Mouse (Mus musculus): Measurements from ENCODE around the gene Rp9. TPM values are rescaled to one million over a fixed set of nuclear protein-coding genes. Genes with fewer than 3 reads are reported as not detected.
"Not testable (repeated sequence)": the region's sequence is repeated elsewhere in the genome, so short reads cannot be mapped to it uniquely, and the experiment has no call there.

The Rp9 gene
- total RNA-seq, 1 experiment from 2014 or later, result 37.6 TPM

GRCm38 (mm10) chr9:22461946-22462345, 7.6 kb downstream of the Rp9 start:
- peak; percentile 65 for DNase-seq

- peak; percentile 33 for DNase-seq
These were observed 12.3 kb downstream of the Rp9 start for GRCm38 (mm10) chr9:22457142-22457835.

GRCm38 (mm10) chr9:22455041-22455440, 14.5 kb downstream of the Rp9 start:
- DNase-seq, result no peak

- not testable (repeated sequence) for DNase-seq
These were observed 15.6 kb downstream of the Rp9 start, which contains the start of gene Gm17545 for GRCm38 (mm10) chr9:22453990-22454389. TSS of gene Gm17545 (plus strand) at chr9:22454290.

DNA sequence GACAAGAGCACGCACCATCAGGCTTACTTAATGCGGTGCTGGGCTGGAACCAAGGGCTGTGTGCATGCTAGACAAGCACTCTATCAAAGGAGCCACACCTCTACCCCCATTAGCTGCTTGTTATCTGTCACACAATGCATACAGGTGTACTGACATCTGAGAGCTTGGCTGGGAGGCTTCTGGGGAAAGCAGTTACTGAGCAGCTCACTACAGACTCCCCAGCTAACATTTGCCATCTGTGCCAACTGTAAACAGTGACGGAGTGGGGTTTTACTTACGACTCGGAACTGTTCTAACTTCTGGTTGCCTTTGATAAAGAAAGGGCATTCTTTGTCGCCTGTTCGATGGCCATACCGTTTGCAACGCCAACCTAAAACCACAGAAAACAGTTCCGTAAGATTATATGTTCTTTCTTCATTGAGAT, 16.0 kb downstream of the Rp9 start:
- no peak for DNase-seq

- no peak for DNase-seq
These were observed 16.8 kb downstream of the Rp9 start for GRCm38 (mm10) chr9:22452697-22453096.

DNA sequence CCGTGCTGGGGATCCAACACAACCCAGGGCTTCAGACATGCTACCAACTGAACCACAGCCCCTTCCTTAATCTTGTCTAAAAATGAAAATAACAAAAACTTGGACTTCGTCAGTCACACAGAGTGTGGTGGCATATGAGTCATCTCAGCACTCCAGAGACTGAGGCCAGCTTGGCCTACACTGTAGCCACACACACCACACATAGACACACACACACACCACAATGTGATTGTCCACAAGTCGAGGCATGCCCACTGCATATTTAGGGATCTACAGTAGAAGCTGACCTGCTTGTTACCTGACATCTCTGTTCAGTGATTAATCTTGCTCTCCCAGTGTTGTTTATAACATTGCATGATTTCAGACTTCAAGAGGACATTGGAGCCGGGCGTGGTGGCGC, 20.3 kb downstream of the Rp9 start:
- no peak for DNase-seq

DNA sequence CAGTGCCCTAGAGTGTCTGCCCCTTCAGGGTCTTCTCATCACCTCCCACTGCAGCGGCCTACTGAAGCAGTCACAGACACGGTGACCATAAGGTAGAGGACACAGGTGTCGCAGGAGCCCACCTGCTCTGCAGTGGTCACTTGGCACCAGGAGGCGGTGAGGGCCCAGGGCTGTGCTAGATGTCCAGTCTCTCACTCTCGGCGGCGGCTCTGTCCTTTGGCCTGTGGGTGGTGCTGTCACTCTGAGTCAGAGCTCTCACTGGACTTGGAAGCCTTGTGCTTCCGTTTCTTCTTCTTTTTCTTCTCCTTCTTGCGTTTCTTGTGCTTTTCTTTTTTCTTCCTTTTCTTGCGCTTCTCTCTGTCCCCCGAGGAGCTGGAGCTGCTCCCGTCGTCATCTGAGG, 21.1 kb downstream of the Rp9 start:
- peak; percentile 32 for DNase-seq

DNA sequence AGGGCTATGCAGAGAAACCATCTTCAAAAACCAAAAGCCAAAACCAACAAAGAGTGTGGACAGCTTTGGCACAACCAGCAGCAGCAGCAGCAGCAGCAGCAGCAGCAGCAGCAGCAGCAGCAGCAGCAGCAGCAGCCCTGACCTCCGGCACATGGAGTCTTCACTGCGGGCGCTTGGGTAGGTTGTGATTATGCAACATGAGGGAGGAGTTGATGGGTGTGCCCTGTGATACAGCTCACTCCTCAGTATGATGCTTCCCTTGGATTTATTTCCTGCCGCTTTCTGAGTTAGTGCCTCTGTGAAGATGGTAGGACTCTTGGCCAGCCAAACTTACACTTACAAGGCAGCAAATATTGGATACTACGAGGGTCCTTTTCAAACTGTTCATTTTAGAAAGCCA, 22.3 kb downstream of the Rp9 start:
- peak; percentile 32 for DNase-seq

DNA sequence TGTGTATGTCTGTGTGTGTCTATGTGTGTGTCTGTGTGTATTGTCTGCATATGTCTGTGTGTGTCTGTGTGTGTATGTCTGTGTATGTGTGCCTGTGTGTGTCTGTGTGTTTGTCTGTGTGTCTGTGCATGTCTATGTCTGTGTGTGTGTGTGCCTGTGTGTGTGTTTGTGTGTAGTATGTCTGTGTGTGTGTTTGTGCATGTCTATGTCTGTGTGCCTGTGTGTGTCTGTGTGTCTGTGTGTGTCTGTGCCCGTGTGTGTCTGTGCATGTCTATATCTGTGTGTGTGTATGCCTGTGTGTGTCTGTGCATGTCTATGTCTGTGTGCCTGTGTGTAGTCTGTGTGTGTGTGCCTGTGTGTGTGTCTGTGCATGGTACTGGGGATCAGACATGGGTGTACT, 24.4 kb downstream of the Rp9 start:
- DNase-seq, result no peak

DNA sequence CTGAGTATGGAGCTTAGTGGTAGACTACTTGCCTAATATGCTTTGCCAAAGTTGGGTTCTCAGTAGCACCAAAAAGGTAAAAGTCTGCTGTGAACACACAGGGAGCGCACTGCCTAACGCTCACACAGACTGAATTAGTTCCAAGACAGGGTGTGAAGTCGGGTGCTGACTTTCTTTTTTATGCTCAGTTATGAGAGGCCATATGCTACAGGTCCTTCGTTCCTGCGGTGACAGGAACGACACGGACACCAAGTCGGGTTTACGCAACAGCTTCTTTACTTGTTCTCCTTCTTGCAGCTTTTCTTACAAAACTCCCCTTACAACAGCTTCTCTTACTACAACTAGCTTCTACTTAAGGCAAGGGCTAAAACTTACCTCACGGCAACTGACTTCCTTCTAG, 26.4 kb downstream of the Rp9 start:
- DNase-seq, result no peak

- DNase-seq, result no peak
These were observed 30.7 kb downstream of the Rp9 start for GRCm38 (mm10) chr9:22438826-22439225.

GRCm38 (mm10) chr9:22434101-22434500, 35.4 kb downstream of the Rp9 start:
- no peak for DNase-seq

GRCm38 (mm10) chr9:22433221-22433620, 36.3 kb downstream of the Rp9 start:
- no peak for DNase-seq

DNA sequence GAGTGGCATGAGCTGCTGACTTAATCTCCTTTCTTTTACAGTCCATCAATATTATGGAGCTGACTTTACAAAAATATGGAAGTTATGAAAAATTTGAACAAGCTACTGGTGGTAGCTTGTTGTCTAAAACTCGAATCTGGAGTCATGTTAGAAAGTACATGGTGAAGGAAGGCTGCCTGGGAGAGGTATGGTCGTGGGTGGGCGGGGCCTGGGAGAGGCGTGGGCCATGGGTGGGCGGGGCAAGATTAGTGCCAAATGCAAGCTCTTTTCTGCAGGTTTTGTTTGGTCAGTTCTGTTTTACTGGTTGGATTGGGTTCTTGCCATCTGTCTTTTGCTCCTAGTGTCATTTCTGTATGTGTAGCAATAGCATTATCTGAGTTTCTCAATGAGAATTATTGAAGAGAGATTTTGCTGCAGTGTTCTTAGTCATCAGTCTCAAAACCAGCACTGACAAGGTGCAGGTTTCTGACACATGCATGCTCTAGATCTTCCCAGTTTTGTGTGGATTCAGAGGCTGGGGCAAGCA, 39.2 kb downstream of the Rp9 start:
- DNase-seq, result no peak

DNA sequence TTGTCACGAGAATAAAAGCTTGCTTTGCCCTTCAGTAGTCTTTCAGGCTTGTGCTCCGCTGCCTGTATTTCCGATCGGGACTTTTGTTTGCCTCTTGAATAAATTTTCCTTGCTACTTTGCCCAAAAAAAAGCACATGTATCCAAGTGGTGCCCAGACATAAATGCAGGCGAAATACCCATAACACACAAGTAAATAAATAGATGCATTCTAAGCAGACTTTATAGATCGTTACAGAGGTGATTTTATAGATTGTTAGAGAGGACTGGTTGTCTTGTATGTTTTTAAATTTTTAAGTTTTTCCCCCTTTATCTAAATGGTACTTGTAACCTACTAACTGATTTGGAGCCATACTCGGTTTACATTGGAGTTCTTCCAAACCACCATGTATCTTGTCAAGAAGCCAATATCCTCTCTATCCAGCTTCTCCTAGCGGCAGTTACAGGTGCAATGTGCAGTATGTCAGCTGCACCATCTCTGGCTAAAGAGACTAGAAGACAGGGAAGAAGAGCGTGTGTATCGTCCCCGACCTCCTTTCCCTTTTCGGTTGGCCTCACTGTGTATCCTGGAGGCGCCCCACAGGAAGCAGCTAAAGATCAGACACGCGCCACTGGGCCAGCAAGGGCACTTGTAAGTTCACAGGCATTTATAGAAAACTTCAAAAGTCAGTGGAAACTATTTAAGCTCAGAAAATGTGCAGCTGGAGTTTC, 39.9 kb downstream of the Rp9 start:
- no peak for DNase-seq

GRCm38 (mm10) chr9:22428666-22429410, 40.7 kb downstream of the Rp9 start:
- no peak for DNase-seq

GRCm38 (mm10) chr9:22428028-22428665, 41.4 kb downstream of the Rp9 start:
- DNase-seq, result no peak

DNA sequence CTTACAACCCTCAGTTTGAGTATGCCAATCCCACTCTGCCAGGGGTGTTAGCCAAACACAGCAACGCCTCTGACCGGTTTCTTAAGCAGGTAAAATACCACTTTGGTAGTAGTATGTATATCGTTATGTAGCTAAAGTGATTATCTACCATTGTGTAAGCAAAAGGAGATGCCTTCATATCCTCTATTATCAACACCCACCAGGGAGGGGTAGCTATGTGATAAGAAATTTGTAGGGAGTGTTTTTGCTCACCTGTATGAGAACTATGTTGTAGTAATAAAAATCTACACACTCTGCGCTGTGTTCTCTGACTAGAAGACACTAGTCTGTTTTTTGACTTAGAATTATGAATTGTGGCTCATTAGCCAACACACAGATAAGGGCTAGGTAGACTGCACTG, 44.8 kb downstream of the Rp9 start:
- DNase-seq, result no peak

DNA sequence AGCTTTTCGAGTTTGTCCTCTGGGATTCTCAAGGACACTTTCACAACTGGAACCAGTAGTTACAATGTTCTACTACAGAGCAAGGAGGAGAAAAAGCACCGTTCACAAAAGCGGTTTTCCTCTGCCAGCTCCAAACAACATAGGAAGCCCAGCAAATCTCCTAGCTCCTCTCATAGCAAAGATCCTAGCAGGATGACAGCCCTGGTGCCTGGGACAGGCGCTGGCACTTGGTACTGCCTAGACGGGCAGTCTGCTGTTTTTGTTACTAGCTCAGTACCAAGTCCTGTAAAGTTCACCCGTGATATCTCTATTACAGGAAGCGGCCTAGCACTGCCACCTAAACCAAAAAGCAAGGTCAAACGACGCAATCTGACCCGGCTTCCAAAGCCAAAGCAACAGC, 45.3 kb downstream of the Rp9 start:
- DNase-seq, result peak; percentile 43

DNA sequence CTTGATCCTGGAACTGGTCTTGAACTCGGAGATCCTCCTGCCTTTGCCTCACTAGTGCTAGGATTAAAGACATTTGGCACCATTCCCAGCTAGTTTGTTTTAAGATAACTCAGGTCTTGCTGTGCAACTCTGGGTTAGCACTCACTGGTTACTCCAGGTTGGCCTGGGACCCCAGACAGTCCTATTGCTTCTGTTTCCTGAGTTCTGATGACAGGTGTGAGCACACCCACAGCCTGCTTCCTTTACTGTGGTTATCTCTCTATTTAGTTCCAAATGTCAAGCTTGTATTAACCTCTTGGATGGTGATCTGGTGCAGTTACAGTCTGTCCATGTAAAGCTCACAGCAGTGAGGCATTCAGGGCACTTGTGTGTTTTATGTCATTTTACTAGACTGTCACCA, 46.0 kb downstream of the Rp9 start:
- DNase-seq, result no peak

GRCm38 (mm10) chr9:22422559-22422958, 47.0 kb downstream of the Rp9 start:
- DNase-seq, result peak; percentile 34

All from adrenal gland, postnatal 14 days (tissue).